Mouse (Mus musculus): ENCODE measurements around the gene Tcp10a.
"Not testable (repeated sequence)": the region's sequence is repeated elsewhere in the genome, so short reads cannot be mapped to it uniquely, and the experiment has no call there.

- not testable (repeated sequence) for TF ChIP-seq CTCF (IDR thresholded peaks at IDR 0.05; ENCODE audit: low read depth, low read length); GATA1 (IDR thresholded peaks at IDR 0.05; ENCODE audit: borderline replicate concordance, low read length); TAL1 (conservative IDR thresholded peaks at IDR 0.05; ENCODE audit: low read depth, low read length); GATA2 (IDR thresholded peaks at IDR 0.05; ENCODE audit: borderline replicate concordance, low read depth, low read length); POLR2AphosphoS5 (IDR thresholded peaks at IDR 0.05; ENCODE audit: insufficient replicate concordance, low read depth, low read length)
Measured at GRCm38 (mm10) chr17:7306278-7307196, 17.9 kb upstream of the Tcp10a start.

All from G1E (cell line).